Mouse (Mus musculus) heart, adult 18-20 months (tissue): ENCODE data around the gene Clstn2. TPM values are rescaled to one million over a fixed set of nuclear protein-coding genes. Genes with fewer than 3 reads are reported as not detected.

Experiments used
- DNase-seq, 2 experiments: peaks; one replicate each; pipeline ENCODE4 v3.0.0; 2021 to 2022; ENCODE audit warnings: mixed read lengths in 1 of 2
- total RNA-seq, 2 experiments: library from RNA; stranded (reverse); gene quantifications; 2 replicates each; pipeline ENCODE4 v1.2.3; 2021

Clstn2 gene
- total RNA-seq, 2 experiments from 2014 or later: 0.42 to 0.75 TPM

DNA sequence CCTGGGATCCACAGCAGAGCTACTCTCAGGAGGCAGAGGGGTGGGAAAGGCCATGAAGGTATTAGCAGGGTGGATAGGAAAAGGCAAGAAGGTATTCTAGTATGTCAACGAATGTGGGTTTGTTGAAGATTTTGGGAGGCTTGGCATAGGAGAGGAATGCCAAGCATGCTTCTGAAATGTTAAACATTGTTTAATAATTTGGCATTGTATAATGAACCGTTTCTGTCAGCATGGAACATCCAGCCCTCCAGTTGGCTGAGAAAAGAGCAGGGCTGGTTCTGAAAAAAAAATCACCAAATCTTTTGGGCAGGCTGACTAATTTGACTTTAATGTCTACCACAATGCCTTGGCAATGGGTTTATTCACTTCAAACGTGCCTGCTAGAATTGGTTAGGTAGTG lies 355.9 kb downstream of the Clstn2 start:
- no peak for DNase-seq

DNA sequence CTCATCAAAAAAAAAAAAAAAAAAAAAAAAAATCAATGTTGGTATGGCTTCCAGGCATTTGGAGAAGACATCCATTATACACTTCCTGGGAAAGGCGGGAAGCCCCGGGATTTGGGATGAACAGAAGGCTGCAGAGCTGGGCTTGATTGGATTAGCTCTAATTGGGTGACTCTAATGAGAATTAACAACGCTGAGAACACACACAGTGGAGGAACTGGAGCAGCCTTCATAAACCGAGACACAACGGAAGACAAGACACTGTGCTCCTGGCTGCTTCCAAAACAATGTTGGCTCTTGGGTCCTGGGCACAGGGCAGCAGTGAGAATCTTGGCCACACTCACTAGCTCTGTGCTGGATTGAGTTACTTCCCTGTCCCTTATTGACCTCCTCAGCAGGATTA lies 360.3 kb downstream of the Clstn2 start:
- DNase-seq: no peak

- DNase-seq: no peak
Measured at GRCm38 (mm10) chr9:97672224-97672623, 360.8 kb downstream of the Clstn2 start.

DNA sequence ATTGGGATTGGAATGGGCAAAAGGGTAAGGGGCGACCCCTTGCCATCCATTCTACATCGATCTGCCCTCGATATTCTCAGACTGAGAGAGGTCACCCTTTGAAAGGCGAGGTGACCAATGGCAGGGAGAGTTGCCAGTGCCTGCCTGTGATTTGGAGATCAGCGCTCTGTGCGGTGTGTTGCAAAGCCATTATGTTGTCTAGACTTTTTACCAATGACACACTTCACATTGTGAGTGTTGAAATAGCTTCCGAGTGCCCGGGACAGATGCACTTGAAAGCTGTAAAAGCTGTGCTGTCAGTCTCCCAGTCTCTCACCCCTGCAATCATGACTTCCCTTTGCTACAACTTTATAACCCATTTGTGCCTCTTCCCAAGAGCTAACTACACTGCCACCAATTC lies 362.3 kb downstream of the Clstn2 start:
- DNase-seq: no peak

DNA sequence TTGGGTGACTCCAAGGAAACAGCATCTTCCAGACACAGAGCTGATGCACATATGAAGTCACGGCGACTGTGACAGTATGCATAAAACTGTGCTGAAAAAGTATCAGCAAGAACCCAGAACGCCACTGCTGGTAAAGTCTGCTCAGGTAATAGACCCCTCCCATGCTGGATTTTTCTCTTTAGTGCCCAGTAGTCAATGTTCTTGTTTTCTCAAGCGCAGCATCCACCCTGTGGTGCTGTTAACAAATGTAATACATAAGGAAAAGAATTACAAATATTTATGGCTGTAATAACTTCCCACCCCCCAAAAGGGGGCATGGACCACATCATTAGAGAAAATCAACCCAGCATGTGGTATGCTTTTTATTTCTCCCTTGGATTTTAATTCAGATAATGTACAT lies 372.0 kb downstream of the Clstn2 start:
- no peak for DNase-seq

- DNase-seq: no peak
Measured at GRCm38 (mm10) chr9:97658736-97659135, 374.2 kb downstream of the Clstn2 start.

DNA sequence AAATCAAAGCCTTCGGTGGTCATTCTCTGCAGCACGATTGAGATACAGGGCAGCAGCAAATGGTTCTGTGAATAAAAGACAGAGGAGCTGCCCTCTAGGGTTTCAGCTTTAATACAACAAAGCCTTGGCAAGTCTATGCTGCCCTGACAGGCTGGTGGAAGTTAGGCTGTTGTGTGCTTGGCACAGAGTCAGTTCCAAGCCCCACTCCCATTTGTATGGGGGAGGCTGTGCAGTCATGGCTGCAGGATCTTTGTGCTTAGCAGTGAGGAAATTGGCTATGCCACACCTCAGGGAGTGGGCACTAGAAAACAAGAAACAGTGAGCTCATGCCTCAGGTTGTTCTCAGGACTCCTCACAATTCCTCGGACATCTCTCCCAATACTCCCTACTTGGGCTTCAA lies 384.6 kb downstream of the Clstn2 start:
- DNase-seq: no peak

DNA sequence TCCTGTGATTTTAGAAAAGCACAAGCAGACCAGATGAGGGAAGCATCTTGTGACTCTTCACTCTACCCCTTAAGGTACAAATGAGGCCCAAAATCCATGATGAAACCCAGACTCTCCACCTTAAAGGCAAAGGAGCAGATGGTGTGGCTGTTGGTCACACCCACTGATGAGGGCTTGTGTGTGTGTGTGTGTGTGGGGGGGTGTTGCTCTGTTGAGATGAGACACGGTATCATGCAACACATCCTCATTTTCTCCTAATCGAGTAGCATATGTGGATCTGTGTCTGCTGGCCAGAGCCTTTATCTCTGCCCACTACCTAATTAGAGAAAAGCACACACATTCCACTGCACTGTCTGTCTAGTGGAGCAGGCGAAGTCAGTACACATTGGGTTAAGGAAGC lies 387.2 kb downstream of the Clstn2 start:
- no peak for DNase-seq

DNA sequence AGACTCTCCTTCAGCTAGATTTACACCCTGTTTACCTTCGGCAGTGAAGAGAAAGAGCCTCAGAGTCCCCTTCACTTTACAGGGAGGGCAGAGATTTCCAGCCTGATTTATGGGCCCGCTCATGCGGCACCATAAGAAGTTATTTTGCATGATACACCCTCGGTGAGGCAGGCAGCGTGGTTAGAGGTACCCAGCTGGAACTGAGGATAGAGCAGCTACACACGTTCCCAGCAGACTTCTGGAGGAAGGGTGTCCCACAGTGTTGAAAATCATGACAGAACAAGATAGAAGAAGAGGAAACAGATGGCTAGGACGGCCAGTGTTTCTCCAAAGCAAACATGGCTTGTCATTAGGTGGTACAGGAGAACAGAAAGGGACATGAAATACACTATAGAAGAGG lies 390.6 kb downstream of the Clstn2 start:
- no peak for DNase-seq

GRCm38 (mm10) chr9:97639967-97640549 lies 392.9 kb downstream of the Clstn2 start:
- DNase-seq: no peak

DNA sequence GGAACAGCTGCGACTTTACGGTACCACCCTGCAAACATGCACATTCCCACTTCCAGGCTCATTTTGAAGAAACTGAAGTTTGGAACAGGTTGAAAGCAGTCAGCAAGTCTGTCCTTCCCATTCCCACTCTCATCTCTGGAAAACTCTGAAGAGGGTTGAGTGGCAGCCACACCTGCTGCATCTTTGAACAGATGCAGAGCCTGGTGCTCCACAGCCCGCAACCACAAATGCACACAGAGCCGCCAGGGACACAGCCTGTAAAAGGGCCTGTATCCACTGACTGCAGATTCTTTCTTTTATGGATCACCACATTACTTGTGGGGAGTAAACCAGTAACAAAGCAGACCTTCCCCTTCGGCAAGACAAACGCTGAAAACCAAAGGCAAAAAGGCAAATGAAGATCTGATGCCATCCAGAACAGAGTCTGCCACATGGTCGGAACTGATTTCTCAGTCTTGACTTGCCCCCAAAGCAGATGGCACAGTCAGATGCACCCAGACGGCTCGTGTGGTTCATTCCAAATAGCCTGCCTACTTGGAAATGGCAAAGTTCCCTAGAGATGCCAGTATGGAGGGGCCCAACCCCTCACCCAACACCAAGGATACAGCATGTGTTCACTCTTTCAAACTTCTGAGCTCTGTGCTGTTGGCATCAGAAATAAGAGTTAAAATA lies 394.2 kb downstream of the Clstn2 start:
- DNase-seq: no peak

GRCm38 (mm10) chr9:97635351-97635750 lies 397.6 kb downstream of the Clstn2 start:
- no peak for DNase-seq

GRCm38 (mm10) chr9:97634831-97635230 lies 398.1 kb downstream of the Clstn2 start:
- no peak for DNase-seq

DNA sequence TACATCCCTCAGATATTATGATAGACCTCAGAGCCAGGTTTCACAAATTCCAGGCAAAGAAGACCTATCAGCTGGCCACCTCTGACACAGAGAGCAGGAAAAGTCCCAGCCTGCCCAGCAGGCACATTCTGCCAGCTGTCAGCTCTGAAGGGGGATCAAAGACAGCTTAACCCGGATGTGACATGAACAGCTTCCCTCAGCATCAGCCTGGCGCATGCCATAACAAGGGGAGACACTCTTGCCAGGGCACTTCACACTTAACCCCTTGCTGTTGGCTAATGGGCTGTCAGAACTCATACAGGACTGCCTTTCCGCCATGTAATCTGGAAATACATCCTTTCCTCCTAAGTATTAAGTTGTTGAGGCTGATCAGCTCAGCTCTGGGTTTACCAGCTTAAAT lies 403.8 kb downstream of the Clstn2 start:
- no peak for DNase-seq

GRCm38 (mm10) chr9:97628361-97628908 lies 404.5 kb downstream of the Clstn2 start:
- peak; percentile 2 for DNase-seq

- no peak for DNase-seq
Measured at GRCm38 (mm10) chr9:97627916-97628315, 405.1 kb downstream of the Clstn2 start.

DNA sequence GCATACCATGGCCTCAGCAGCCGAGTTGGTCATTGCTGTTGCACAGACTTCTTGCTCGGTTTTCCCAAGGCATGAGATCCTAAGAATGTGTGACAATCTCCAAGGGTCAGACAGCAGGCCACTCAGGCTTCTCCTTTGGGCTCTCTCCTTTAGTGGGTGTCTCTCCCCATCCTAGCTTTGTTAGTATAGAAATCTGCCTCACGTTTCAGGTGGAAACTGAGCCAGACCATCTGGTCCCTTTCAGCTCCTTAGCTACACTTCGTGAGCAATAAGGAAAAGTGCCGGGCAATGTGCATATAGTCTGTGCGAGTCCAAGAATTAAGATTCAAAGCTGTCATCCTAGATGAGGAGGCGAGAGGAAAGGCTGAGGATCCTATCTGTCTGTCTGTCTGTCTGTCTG lies 422.4 kb downstream of the Clstn2 start:
- no peak for DNase-seq

GRCm38 (mm10) chr9:97603729-97604128 lies 429.3 kb downstream of the Clstn2 start:
- DNase-seq: no peak

GRCm38 (mm10) chr9:97602476-97602875 lies 430.5 kb downstream of the Clstn2 start:
- DNase-seq: no peak

DNA sequence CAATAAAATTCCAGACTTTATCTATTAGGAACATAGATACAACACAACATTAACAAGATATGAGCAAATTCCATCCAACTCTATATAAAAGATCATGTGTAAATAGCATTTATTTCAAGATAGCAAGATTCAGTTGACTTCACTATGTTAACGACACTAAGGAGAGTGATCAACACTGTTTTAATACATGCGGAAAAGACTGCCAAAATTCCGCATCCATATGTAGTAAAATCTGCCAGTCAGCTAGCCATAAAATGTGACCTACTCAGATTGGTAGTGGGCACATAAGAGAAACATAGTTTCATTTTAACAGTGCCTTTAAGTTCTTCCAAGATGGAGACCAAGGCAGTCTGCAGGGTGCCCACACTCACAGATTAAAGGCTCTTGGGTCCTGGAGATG lies 434.0 kb downstream of the Clstn2 start:
- DNase-seq: no peak

DNA sequence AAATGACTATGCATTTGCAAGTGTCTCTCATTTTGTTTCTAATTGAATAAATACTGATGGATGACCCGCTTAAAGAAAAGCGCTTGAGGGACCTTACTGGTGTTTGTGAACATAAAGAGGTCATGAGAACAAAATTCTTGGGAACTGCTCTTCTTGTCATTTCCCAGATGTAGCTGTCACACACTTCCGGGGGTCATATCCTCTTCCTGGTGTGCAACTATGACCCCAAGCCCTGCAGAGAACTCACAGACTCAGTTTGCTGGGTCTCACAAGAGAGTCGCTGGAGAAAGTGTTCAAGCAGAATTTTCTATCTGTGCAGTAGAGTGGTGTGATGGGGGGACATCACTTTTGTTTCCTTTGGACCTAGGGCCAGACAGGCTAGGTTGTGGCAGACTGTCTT lies 442.3 kb downstream of the Clstn2 start:
- DNase-seq: no peak

- peak in 1 of 2 experiments; percentile 5 for DNase-seq
Measured at GRCm38 (mm10) chr9:97570881-97571280, 462.1 kb downstream of the Clstn2 start.

DNA sequence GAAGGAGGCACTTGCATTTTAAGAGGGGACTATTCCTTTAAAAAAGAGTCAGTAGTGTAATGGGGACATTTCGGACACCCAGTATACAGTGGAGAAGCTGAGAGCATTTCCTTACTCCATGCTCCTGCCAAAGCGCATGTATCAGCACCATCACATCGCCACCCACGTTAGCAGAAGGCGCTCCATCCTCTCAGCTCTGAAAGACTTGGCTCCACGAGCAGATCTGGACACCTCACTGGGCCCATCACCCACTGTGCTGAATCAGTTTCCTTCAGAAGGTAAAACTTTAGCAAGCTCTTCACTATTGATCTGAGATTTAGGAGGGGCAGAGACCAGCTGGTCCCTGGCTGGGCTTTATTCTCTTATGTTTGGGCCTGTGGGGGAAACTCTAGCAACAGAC lies 469.9 kb downstream of the Clstn2 start:
- DNase-seq: no peak

- DNase-seq: no peak
Measured at GRCm38 (mm10) chr9:97544359-97544758, 488.6 kb downstream of the Clstn2 start.
